Mouse (Mus musculus) spleen, adult 2 months (tissue): ENCODE measurements around the gene Phf21b. TPM values are rescaled to one million over a fixed set of nuclear protein-coding genes. Genes with fewer than 3 reads are reported as not detected.

ENCODE experiments used
- DNase-seq, 2 experiments: peaks; one replicate each; pipeline versions ENCODE4 v3.0.0 to v3.0.0-alpha.2; 2012 to 2021; ENCODE audit warnings: low spot score in 2 of 2, low read depth in 1 of 2
- H3K27ac ChIP-seq: fragments of 200-500 bp; 2 replicates; pipeline ENCODE4 v1.5.1; 2012; ENCODE audit warnings: low read length, inconsistent platforms; ENCODE audit not compliant: insufficient read depth
- H3K27me3 ChIP-seq: fragments of 200-500 bp; 2 replicates; pipeline ENCODE4 v1.6.1; 2012; ENCODE audit warnings: mild to moderate bottlenecking, moderate library complexity, low read length, inconsistent platforms; ENCODE audit not compliant: control insufficient read depth, insufficient read depth
- H3K36me3 ChIP-seq: fragments of 200-500 bp; 2 replicates; pipeline ENCODE4 v1.6.1; 2012; ENCODE audit warnings: mild to moderate bottlenecking, low read length, inconsistent platforms; ENCODE audit not compliant: control insufficient read depth, insufficient read depth
- H3K4me1 ChIP-seq: fragments of 200-500 bp; 2 replicates; pipeline ENCODE4 v1.6.1; 2011; ENCODE audit warnings: inconsistent platforms; ENCODE audit not compliant: control insufficient read depth, insufficient read depth, insufficient read length
- H3K4me3 ChIP-seq: fragments of 200-500 bp; 2 replicates; pipeline ENCODE4 v1.5.1; 2011; ENCODE audit warnings: mild to moderate bottlenecking, inconsistent platforms; ENCODE audit not compliant: insufficient read depth, insufficient read length; ENCODE audit errors: extremely low read depth
- CTCF ChIP-seq: fragments of 200-500 bp; IDR thresholded peaks from 2 replicates; pipeline ENCODE4 v1.5.1; 2011; ENCODE audit warnings: mild to moderate bottlenecking, inconsistent platforms; ENCODE audit not compliant: insufficient read depth, insufficient read length, insufficient replicate concordance; ENCODE audit errors: extremely low read depth
- POLR2A ChIP-seq: fragments of 200-500 bp; IDR thresholded peaks from 2 replicates; pipeline ENCODE4 v1.6.1; 2011; ENCODE audit warnings: low read depth, low read length, inconsistent platforms
- WGBS: fragments of 180-500 bp; shearing (Covaris S2); methylation state at CpG from one replicate; pipeline ENCODE4 v1.1.7; 2018; 5-methylcytosine and 5-hydroxymethylcytosine counted together
- polyA plus RNA-seq: library from polyadenylated mRNA; depleted of rRNA; stranded (reverse); fragments of >200 nt; gene quantifications from 2 replicates; pipeline ENCODE4 v1.2.3, GENCODE M21; 2012

Phf21b gene
- polyA plus RNA-seq, 1 experiment = 2.1 TPM

DNA sequence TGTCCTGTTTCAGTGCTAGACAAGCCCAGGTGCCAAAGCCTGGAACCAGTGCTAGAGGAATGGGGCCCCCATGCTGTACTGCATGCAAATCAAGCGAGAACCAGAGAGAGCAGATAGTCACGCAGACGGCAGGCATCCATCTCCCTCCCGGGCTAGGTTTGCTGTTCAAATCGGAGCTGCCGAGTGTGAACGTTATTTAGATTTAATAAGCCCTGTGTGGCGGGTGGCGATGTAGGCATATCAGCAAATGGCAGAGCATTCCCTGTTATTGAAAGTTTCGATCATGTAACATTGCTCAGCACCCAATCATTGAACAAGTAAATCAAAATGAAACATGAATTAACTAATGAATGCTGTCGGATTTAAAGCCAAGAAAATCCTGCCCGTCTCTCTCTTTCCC lies 27.2 kb downstream of the Phf21b start:
- Histone ChIP-seq H3K27me3 (no peaks in the 10 kb centered on the region), H3K4me1 (no peaks in the 10 kb centered on the region), H3K27ac (no peak overlapping the region), H3K4me3 (no peak overlapping the region), H3K36me3 (no peaks in the 10 kb centered on the region)
- no peak for DNase-seq
- TF ChIP-seq CTCF (no peak), POLR2A (no peak)
- 90% methylated on average over 12 of the region's 12 CpGs for WGBS

DNA sequence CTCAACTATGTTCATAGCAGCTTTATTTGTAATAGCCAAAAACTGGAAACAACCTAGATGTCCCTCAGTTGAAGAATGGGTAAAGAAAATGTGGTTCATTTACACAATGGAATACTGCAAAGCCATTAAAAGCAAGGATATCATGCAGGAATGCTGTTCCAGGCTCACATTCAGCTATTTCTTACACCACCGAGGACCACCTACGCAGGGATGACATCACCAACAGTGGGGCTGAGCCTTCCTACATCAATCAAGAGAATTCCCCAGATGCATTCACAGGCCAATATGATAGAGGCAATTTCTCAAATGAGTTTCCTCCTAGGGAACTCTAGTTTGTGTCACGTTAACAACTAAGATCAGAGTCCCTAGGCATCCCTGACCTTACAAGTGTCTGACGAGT lies 32.8 kb downstream of the Phf21b start:
- 88% methylated on average over 4 of the region's 4 CpGs for WGBS
- no peaks in the 10 kb centered on the region for H3K4me1 ChIP-seq
- H3K36me3 ChIP-seq = no peaks in the 10 kb centered on the region
- TF ChIP-seq POLR2A (no peak), CTCF (no peak)
- no peak overlapping the region for H3K4me3 ChIP-seq
- H3K27me3 ChIP-seq = no peaks in the 10 kb centered on the region
- DNase-seq = no peak
- H3K27ac ChIP-seq = no peak overlapping the region

DNA sequence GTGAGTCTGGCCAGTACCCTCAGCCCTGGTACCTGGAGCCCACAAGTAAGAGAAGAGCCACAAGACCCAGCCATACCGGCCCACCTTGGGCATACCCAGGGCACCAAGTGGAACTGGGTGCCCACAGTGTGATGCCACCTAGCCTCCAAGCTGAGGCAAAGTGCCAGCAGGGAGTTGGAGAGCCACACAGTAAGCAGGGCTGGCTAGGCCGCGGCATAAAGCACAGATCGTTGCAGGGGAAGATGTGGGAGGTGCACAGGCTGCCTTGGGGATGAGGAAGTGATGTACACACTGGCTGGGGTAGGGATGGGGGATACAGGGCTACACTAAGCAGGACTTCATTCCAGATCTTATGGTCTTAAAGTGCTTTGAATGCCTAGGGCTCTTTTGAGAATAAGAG lies 35.0 kb downstream of the Phf21b start:
- Histone ChIP-seq H3K27ac (no peak overlapping the region), H3K36me3 (no peaks in the 10 kb centered on the region), H3K27me3 (no peaks in the 10 kb centered on the region), H3K4me1 (no peaks in the 10 kb centered on the region), H3K4me3 (no peak overlapping the region)
- TF ChIP-seq POLR2A (no peak), CTCF (no peak)
- no peak for DNase-seq
- WGBS = 75% methylated on average over 4 of the region's 4 CpGs

DNA sequence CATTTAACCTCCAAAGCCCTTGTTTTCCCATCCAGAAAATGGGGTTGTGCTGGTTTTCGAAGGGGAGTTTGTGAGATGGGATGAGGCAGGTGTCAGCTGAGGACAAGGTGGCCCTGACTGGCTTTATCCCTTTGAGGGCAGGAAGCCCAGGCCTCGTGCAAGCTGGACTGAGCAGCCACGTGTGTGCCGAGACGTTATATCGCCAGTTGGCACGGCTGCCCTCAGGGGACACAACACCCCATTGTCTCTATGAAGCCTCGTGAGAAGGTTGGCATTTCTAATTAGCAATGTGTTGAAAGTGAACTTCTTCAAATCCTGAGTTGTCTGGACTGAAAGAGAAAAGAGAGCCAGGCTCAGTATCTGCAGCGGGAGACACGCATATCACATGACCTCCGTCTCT lies 37.6 kb downstream of the Phf21b start:
- no peaks in the 10 kb centered on the region for H3K27me3 ChIP-seq

DNA sequence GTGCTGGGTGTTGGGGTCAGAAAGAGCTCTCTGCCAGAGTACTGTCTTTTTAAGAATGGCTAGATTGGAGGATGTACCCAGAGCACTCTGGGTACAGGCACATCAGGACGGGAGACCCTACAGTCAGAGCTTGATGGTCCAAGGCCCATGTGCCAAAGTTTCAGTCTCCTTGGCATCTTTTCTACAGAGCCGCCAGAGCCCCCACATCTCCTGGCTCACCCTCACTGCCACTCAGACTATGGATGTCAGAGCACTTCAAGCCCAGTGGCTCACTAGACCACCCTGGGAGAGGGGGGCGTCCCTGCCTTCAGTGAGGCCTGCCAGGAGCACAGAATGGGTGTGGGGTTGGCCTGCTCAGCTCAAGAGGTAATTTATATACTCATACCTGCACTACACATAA lies 38.3 kb downstream of the Phf21b start:
- no peak overlapping the region for H3K27ac ChIP-seq
- no peak for TF ChIP-seq CTCF
- no peak for TF ChIP-seq POLR2A
- H3K27me3 ChIP-seq = no peaks in the 10 kb centered on the region
- H3K36me3 ChIP-seq = no peaks in the 10 kb centered on the region
- WGBS = 91% methylated on average over 3 of the region's 3 CpGs
- H3K4me1 ChIP-seq = no peaks in the 10 kb centered on the region
- DNase-seq = no peak
- no peak overlapping the region for H3K4me3 ChIP-seq

More for the DNA sequence above, 37.6 kb downstream of the Phf21b start:
- no peak for DNase-seq
- H3K4me1 ChIP-seq = no peaks in the 10 kb centered on the region
- TF ChIP-seq POLR2A = no peak
- H3K36me3 ChIP-seq = no peaks in the 10 kb centered on the region
- no peak overlapping the region for H3K27ac ChIP-seq
- H3K4me3 ChIP-seq = no peak overlapping the region
- 86% methylated on average over 11 of the region's 11 CpGs for WGBS

DNA sequence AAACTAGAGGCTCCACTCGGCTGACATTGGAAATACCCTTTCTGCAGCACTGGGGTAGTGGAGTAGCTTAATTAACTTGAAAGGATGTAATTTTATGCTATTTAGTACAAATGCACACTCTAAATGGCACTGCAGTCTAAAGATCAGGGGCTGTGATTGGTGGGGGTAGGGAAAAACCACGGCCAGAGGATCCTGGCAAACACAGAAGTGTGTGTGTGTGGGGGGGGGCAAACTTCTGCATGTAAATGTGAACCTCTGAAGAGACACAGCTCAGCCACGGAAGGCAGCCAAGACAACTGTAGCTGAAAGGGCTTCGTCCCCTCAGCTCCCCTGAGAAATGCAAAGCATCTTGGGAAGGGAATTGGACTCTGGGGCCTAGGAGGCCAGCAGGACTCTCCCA lies 40.7 kb downstream of the Phf21b start:
- TF ChIP-seq POLR2A (no peak), CTCF (no peak)
- H3K36me3 ChIP-seq = no peaks in the 10 kb centered on the region
- WGBS = 61% methylated on average over 4 of the region's 4 CpGs
- no peaks in the 10 kb centered on the region for H3K27me3 ChIP-seq
- no peak overlapping the region for H3K4me3 ChIP-seq
- no peak overlapping the region for H3K27ac ChIP-seq
- no peaks in the 10 kb centered on the region for H3K4me1 ChIP-seq
- DNase-seq = no peak

DNA sequence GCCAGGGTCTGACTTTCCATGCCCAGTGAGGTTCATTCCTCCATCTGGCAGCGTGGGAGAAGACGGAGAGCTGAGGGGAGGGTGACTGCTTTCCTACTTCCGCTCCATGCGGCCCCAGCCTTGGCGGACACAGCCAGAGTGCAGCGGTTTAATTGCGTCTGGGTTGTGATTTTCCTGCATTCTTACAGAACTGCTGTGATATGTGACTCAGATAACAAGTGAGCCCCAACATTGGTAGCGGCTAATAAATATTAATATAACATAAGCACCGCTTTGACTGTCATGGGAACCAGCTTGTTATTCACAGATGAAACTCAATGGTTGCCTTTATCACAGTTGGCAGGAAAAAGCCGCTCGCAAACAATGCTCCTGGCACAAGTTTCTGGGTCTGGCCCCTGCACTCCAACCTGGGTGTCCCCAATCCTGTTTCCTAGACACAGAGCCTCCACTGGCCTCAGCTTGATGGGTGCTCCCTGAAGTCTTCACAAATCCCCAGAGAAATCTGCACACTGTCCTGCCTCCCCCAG lies 43.0 kb downstream of the Phf21b start:
- Histone ChIP-seq H3K4me1 (no peaks in the 10 kb centered on the region), H3K27ac (no peak overlapping the region), H3K27me3 (no peaks in the 10 kb centered on the region), H3K4me3 (no peak overlapping the region), H3K36me3 (no peaks in the 10 kb centered on the region)
- no peak for DNase-seq
- 92% methylated on average over 11 of the region's 11 CpGs for WGBS
- TF ChIP-seq POLR2A = no peak
- no peak for TF ChIP-seq CTCF
